Mouse (Mus musculus): ENCODE measurements at regions not wholly inside any gene's neighbourhood (a gene's known extent, or its start where the extent isn't known, plus 50 kb on each side); places are given as distances from the start of the nearest gene placed in this dataset.

DNA sequence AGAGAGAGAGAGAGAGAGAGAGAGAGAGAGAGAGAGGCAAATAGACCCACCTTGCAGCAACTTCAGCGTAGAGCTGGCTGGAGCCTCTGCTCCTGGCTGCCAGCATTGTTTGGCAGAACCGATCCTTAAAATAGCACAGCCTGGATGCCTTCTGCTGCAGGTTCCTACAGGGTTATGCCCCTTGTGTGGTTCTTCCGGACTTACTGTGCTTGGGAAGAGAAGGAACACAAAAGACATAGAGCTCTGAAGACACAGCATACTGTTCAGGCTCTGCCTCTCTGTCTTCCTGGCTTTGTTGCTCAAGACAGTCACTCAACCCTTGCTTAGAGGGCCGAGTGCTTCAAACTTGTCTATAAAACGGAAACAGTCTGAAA lies 86.2 kb upstream of the Slc25a26 start:
- DNase-seq (ENCODE audit: low spot score in 2 of 2), result no peak

DNA sequence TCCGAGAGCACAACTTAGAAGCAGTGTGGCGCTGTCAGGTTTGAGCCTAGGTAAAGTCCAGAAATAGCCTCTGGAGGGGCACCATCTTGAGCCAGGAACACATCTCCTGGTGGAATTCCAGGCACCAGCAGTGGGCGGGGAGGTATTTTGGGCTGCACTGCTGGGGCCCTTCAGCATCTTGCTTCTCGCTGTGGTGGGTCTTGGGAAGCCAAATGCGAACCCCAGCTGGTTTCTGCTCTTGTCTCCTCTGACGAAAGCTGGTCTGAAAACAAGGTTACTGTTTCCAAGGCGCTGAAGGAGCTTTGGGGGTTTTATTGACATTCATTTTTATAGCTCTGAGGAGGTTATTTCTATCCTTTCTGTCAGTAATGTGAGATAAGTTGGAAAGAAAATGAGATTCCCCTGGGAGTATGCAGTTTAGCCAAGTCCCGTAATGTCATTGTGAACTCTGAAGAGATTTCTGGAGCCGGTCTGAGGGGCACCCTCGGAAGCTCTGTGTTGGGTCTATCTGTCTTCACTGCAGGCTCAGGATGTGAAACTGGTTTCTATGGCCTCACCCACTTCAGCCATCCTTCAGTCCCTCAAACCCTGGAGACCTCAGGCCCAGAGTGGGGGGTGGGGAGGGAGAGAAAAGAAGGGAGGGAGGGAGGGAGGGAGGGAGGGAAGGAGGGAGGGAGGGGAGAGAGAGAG lies 86.7 kb upstream of the Slc25a26 start:
- DNase-seq (ENCODE audit: low spot score in 2 of 2), result no peak

DNA sequence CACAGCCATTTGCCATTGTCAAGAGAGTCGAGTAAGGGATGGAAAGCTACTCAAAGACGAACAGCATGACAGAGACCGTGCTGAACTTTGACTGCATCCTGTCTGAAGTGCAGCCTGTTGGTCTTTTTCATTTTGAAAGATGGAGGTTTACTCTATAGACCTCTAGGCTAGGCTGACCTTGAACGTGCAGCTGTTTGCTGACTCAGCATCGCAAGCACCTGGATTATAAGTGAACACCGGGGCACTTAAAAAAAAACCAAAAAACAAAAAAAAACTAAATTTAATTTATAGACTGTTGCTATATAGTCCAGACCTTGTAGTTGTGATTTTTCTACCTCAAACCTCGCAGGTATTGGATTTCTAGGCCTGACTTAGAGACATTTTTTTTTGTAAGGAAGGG lies 87.8 kb upstream of the Slc25a26 start:
- DNase-seq (ENCODE audit: low spot score in 2 of 2), result no peak

DNA sequence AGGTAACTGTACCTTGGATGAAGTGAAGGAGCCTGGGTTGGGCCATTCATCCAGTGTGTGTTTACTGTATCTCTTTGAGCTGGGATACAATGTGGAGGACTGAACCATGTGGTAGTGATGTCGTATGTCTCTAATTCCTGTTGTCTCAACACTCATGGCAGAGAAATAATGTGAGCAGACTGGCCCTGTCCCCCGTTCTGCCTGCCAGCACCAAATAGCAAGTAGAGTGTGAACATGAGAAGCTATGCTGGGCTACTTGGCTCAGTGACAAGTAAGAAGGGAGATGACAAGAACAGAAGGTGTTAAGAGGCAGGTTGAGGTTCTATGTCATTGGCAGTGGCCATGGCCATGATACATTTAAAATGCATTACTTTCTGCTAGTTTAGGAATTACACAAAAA lies 89.7 kb upstream of the Slc25a26 start:
- no peak for DNase-seq (ENCODE audit: low spot score in 2 of 2)

DNA sequence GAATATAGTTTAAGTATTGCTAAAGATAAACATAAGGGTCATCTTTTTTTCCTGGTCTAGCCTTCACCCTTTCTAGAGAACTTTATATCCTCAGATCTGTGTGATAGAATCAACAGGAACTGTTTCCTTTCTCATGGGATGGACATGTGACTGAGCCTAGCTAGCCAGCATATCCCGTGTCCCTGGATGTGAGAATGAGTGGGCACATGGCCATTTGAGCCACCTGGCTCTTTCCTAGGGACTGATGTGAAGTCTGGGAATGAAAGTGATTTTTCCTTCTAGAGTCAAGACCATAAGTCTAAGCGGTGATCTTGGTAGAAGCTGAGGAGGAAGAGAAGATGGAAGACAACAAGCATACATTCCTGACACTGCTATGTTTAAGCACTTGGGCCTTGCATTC lies 91.1 kb upstream of the Slc25a26 start:
- no peak for DNase-seq (ENCODE audit: low spot score in 2 of 2)

DNA sequence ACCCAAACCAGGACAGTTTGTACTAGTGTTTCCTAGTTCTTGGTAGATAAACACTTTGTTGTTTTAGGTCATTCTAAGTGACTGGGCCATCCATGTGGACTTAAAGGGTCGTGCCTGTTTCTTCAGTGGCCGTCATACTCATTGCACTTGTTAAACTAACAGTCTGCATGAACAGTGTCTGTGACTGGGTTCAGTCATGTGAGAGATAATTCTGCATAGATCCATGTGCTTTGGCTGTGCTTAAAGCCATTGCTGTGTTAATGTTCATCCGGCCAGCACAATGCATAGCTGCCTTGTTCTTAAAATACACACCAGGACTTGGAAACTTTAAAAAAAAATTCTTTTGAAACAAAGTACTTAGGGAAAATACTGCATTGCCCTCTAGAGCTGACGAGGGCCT lies 92.4 kb upstream of the Slc25a26 start:
- no peak for DNase-seq (ENCODE audit: low spot score in 2 of 2)

DNA sequence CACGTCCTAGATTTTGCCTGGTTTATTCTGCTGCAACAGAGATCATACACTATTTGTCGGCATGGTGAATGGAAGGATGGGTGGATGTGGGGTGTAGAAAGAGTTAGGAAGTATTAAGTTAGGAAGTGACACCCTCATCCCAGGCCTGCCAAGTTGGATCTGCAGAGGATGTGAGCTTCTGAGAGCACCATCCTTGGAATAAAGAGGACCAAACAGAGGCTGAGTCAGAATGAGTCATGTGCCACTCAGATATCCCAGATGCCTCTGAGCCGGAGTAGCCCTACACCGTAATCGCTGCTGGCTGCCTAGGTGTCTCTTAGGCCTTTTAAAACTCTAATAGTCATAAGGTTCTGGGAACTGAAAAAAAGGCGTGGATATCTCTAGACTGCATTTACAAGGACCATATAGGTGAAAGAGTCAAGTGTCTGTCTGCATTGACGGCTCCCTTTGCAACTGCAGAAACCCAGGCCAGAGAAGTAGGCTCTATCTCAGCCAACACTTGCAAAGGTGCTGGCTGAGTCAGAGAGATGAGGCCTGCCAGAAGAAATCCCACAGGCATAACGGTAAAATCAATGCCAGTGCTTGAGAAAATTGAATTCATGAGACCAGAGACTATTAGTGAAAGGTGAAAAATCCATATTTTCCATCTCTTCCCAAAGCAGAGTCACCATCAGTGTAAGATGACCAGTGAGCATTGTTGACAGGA lies 94.6 kb upstream of the Slc25a26 start:
- no peak for DNase-seq (ENCODE audit: low spot score in 2 of 2)

DNA sequence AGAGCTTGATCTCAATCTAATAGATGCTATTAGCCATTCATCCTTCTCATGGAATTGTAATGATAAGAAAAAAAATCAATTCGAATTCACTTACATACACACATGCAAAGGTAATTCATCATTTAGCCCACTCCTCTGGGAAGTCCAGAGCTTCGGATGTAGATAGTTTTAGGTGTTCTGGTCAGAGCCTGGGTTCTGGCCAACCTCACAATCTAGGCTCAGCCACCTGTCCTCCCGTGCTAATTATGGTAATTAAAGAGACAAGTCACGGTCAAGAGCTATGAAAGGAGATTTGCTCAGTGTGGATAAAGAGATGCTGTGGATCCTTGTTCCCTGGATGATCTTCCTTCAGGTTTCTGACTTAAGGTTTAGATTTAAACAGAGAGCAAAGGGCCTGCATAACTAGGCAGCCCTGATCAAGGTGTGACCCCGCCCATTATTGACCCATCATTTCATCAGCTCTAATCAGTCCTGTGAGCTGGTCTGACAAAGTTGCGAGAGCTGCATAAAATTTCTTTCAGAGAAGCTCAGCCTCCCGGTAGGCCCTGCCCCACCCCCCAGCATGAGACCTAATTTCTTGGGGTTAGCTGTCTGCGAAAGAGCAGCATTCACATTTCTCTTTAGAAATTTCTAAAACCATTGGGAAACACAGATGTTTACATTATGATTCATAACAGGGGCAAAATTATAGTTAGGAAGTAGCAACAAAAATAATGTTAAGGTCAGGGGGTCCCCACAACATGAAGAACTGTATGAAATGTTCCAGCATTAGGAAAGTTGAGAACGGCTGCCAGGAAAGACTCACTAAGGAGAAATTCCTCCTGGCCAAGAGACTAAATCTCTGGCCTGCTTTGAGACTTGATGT lies 98.3 kb upstream of the Slc25a26 start:
- no peak for DNase-seq (ENCODE audit: low spot score in 2 of 2)

DNA sequence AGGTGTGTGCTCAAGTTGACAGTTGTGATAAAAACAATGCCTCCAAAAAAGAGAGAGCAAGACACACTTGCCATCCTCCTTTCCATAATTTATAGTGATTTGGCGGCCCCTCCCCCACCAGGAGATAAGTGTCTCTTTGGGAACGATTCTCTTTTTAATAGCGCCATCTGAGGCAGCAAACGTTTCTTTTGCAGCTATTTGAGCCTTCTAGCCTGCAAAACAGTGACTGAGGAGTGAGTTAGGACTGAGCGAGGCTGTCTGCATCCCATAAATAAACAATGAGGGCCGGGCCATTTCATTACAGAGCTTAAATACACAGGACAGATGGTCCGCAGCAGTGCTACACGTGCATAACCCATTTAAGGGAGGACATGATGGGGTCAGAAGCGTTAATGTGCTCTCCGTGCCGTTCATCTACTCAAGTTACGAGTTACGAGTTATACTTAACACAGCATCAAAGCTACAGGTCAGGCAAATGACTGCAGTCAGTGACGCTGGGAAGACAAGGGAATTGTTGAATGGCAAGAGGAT lies 99.0 kb upstream of the Slc25a26 start:
- peak in 1 of 2 experiments; percentile 19 for DNase-seq (ENCODE audit: low spot score in 2 of 2)

DNA sequence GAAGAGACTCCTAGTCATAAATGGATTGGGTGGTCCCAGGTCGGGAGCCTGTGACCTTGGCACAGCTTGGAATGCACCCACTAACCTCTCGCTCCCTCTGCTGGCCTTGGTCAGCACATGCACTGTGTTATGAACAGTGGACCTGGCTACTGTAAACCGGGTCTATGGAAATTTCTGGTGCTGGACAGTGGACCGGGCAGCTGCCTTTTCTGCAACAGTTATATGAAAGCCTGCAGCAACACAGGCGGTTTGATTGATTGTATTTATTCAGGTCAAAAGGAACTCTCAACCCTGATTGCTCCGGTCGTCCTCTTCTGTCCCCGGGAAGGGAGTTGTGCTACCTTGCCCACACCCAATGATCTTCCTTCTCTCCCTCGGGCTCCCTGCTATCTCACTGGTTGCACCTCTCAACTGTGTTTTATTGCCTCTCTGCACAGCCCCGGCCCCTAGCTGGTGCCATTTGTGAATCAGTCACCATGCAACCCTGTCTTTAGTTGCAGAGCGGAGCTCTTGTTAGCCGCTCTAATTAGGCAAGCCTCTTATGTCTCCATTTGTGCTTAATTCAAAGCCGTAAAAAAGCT lies 99.6 kb upstream of the Slc25a26 start:
- DNase-seq (ENCODE audit: low spot score in 2 of 2), result peak in 1 of 2 experiments; percentile 38

DNA sequence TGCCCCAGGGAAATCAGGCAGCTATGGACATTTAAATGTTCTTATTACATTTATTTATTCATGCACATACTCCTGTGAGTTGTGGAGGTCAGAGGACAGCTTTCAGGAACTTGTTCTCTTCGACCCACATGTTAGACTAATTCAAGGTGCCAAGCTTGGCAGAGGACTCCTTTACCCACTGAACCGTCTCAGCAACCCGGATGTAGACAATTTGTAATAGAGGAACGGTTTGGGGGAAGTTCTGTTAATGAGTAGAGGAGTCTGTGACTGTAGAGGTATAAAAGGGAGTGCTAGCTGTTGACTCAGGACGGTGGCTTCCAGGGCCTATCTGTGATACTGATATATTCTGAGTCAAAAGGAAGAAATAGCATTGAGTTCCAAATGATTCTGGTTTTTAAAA lies 107.4 kb upstream of the Magi1 start:
- DNase-seq (ENCODE audit: low spot score in 2 of 2), result no peak

DNA sequence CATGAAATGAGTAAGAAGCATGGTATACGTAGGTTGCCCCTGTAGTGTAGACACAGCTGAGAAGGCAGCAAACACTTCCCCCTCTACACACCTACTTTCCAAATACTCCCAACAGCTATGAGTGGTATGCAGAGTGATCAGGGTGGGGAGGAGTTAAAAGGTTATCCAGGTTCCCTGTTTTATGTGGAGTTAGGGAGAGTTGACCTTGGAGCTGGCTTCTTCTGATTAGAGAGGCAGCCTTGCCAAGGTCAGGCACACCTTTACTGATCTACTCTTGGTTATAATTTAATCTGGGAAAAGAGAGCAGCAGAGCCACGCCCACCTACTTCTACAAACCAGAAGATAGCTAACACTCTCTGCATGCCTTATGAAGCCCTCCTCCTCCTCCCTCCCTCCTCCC lies 106.7 kb upstream of the Magi1 start:
- no peak for DNase-seq (ENCODE audit: low spot score in 2 of 2)

DNA sequence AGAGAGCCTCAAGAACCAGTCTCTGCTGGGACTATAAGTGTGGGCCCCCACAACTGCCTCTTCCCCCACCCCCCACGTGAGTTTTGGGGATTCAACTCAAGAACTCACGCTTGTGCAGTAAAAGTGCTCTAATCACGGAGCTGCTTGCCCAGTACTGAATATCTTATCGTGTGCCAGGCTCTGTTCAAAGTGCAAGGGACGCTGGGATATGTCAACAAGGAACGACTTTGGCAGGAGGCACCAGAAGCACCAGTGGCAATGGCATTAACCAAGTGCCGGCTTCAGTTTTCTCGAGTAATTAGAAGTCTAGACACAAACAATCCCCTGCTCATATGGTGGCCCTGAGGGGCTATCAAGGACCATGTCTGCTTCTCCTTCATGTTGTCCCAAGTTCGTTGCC lies 106.0 kb upstream of the Magi1 start:
- DNase-seq (ENCODE audit: low spot score in 2 of 2), result no peak

DNA sequence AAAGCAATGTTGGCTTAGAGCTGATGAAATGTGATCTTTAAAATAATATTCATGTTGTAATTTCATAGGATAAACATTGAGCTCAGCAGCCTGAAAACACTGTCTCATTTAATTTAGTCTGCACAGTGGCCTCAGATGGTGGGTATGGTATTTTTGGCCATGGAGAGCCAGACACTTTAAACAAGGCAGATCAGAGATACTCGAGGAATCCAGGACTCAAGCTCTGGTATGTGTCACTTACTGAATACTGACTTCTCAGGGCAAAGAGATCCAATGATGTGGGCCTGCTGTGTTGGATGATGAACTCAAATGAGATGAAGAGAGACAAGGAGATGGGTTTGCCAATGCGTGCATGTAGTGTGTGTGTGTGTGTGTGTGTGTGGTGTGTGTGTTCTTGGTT lies 103.9 kb upstream of the Magi1 start:
- DNase-seq (ENCODE audit: low spot score in 2 of 2), result no peak

DNA sequence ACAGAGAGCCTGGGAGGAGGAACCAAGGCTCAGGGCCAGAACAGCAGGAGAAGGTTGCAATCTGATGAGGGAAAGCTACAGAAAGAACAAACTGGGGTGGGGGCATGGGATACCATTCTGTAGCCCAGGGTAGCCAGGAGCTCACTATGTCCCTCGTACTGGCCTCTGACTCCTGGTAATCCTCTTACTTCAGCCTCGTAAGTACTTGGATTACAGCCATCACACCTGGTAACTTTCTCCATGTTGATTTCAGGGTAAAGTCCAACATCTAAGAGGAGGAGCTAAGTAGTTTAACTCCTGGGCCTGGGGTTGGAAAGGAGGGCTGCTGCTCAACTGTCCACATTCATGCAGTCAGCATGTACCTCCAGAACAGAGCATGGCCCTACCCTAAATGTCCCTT lies 101.8 kb upstream of the Magi1 start:
- DNase-seq (ENCODE audit: low spot score in 2 of 2), result no peak

DNA sequence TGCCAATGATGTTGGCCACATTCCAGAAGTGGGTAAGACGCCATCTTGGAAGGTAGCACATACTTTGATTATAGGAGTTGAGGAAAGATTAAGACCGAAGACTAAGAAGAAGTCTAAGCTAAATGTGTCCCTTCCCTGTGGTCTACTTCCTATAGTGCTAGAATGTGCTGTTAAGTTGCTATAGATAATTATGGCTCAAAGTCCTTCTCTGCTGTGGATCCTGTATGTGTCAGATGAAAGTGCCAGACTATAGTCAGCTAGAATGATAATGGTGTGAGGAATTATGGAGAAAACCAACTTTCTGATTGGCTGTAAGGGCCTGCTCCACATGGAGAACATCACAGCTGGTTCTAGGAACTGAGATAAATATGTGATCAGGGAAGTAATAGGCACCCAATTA lies 86.3 kb upstream of the Magi1 start:
- DNase-seq (ENCODE audit: low spot score in 2 of 2), result no peak

DNA sequence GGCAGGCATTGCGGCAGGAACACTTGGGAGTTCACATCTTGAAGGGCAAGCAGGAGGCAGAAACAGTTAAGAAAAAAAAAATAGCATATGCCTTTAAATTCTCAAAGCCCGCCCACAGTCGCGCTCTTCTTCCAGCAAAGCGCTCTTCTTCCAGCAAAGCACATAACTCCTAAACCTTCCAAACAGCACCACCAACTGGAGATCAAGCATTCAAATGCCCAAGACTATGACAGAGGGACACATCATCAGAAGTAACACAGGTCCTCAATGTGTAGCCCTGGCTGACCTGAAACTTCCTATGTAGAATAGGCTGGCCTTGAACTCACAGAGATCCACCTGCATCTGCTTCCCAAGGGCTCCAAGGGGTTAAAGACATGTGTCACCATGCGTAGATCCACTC lies 80.2 kb upstream of the Magi1 start:
- DNase-seq (ENCODE audit: low spot score in 2 of 2), result no peak

DNA sequence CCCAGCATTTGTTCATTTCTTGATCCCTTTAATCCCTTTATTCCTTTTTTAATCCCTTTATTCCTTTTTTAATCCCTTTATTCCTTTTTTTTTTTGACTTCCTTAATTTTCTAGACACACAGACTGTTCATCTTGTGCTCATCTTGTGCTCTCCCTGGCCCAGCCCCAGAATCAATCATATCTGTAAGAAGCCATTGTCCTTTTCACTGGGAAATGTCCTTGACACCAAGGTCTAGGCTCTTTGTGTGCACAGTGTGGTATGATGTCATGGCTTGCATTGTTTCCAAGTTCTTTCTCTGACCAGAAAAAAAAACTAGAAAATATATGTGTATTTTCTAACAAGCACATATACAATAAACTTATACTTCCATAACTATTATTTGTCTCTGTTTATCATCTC lies 78.9 kb upstream of the Magi1 start:
- DNase-seq (ENCODE audit: low spot score in 2 of 2), result no peak

DNA sequence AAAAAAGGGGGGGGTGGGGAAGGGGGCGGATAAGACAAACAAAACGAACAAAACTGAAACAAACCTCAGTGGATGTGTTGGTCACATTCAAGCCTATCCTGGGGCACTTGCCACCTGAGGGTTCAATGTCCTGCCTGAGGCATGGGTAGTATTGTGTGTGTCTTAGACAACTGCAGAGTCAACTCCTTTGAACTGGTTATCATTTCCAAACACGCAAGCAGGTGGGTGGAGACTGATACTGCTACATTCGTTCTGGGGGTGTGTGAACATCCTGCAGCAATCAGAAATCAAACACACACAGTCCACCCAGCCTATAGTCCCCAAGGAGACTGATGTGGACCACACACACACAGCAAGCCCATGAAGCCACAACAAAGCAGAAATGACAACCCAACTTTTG lies 73.9 kb upstream of the Magi1 start:
- no peak for DNase-seq (ENCODE audit: low spot score in 2 of 2)

DNA sequence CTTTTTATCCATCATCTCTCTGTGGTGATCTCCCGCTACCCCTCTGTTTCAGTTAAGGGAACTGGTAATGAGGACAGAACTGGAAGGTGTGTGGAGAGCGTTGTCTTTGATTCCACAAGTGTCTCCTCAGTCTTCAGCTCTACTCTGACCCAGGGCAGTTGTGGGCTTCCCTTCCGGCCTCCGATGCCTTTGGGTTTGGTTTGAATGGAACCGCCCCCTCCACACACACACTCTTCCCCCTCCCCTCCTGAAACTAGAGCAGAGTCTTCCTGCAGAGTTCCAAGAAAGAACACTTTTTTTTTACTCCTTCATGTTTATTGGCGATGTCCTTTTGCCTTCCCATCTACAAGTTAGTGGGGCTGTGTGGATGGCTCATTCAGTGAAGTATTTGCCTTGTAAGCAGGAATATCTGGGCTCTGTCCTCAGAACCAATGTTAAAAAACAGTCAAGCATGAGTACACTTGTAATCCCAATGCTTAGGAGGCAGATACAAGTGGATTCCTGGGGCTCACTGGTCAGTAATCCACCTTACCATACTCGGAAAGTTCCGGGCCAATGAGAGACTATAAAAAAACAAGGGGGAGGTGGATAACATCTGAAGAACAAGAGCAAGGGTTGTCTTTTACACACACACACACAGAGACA lies 70.9 kb upstream of the Magi1 start:
- no peak for DNase-seq (ENCODE audit: low spot score in 2 of 2)

DNA sequence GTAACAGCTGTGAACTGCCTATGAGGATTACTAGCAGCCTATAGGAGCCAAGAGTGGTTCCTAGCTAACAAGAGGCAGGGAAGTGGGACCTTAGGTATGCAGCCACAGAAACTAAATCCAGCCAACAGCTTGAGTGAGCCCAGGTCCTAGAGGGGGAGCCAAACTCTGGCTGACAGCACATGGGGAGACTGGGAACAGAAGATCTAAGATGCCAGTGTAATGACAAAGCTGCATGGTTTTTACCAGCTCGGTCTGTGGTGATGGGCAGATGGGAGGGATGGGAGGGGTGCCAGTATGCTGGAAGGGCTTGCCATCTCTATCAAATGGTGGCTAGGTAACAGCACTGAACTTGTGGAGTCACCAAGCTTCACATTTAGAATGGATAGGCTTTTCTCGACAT lies 60.6 kb upstream of the Magi1 start:
- DNase-seq (ENCODE audit: low spot score in 2 of 2), result peak in 1 of 2 experiments; percentile 6

DNA sequence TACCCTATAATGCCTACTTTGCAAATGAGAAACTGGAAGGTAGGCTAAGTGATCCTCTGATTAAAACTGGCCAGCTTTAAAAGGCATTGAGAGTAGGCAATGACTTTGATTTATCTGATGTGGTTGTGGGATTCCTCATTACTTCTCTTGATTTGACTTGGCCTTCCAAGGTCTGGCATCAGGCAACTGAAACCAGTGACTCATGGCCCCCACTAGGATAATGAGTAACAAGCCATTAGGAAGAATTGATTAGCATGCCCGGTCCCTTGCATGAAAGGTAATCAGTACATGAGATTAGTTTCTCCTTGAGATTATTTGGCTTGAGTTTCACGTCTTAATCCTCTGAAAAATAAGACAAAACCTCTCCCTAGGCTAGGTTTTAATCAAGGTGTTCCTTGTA lies 56.8 kb upstream of the Magi1 start:
- no peak for DNase-seq (ENCODE audit: low spot score in 2 of 2)

Data from cerebellum, postnatal 4 days (tissue).